Mouse (Mus musculus) frontal cortex, adult 2 months (tissue): Measurements from ENCODE around the gene Slc6a19. TPM values are rescaled to one million over a fixed set of nuclear protein-coding genes. Genes with fewer than 3 reads are reported as not detected.

ENCODE experiments used
- DNase-seq, 2 experiments: peaks; one replicate each; pipeline ENCODE4 v3.0.0; 2022; ENCODE audit warnings: low spot score in 1 of 2; ENCODE audit errors: extremely low spot score in 1 of 2
- polyA plus RNA-seq: library from polyadenylated mRNA; depleted of rRNA; stranded (reverse); fragments of >200 nt; gene quantifications from 2 replicates; pipeline ENCODE4 v1.2.3, GENCODE M21; 2012; rRNA removed

Gene Slc6a19
- polyA plus RNA-seq, 1 experiment = 0.18 TPM

- no peak for DNase-seq
Observed at GRCm38 (mm10) chr13:73679311-73679710, 25.4 kb downstream of the Slc6a19 start.

- no peak for DNase-seq
Observed at GRCm38 (mm10) chr13:73677853-73678252, 26.8 kb downstream of the Slc6a19 start, which contains the start of gene Slc6a18. Gene Slc6a18, minus strand, starts transcription at chr13:73678023.

GRCm38 (mm10) chr13:73675161-73675560 is 29.5 kb downstream of the Slc6a19 start:
- DNase-seq = no peak

- DNase-seq = no peak
Observed at GRCm38 (mm10) chr13:73660163-73660695, 44.4 kb downstream of the Slc6a19 start.

- no peak for DNase-seq
Observed at GRCm38 (mm10) chr13:73658953-73659352, 45.7 kb downstream of the Slc6a19 start.

GRCm38 (mm10) chr13:73654976-73655375 is 49.7 kb downstream of the Slc6a19 start:
- DNase-seq = no peak

GRCm38 (mm10) chr13:73653266-73653665 is 51.4 kb downstream of the Slc6a19 start:
- DNase-seq = no peak

GRCm38 (mm10) chr13:73646397-73647087 is 58.1 kb downstream of the Slc6a19 start:
- peak; percentile 29 to 75 for DNase-seq

GRCm38 (mm10) chr13:73641296-73641695 is 63.4 kb downstream of the Slc6a19 start:
- no peak for DNase-seq

GRCm38 (mm10) chr13:73637826-73638225 is 66.8 kb downstream of the Slc6a19 start:
- DNase-seq = no peak

GRCm38 (mm10) chr13:73631837-73632236 is 72.8 kb downstream of the Slc6a19 start:
- no peak for DNase-seq

Other genes starting within 250 kb of the Slc6a19 start
- 33.4 and 44.2 TPM in 2 replicates for gene Lpcat1, start 237.7 kb downstream of the Slc6a19 start, polyA plus RNA-seq
- 3.5 and 4.0 TPM in 2 replicates for gene Slc6a3, start 168.1 kb downstream of the Slc6a19 start, polyA plus RNA-seq
- 128 and 135 TPM in 2 replicates for gene Clptm1l, start 100.9 kb downstream of the Slc6a19 start, polyA plus RNA-seq
- 1.3 and 3.4 TPM in 2 replicates for gene Tert, start 78.0 kb downstream of the Slc6a19 start, polyA plus RNA-seq
- gene Slc6a18, start 26.8 kb downstream of the Slc6a19 start, polyA plus RNA-seq = 0.04 TPM in 1 of 2 replicates, not detected in the other
- gene Slc12a7, start 28.2 kb upstream of the Slc6a19 start, polyA plus RNA-seq = 6.4 and 6.7 TPM in 2 replicates
- gene Nkd2, start 142.8 kb upstream of the Slc6a19 start, polyA plus RNA-seq = 4.7 and 5.7 TPM in 2 replicates
- 0.84 and 1.2 TPM in 2 replicates for gene Trip13, start 232.9 kb upstream of the Slc6a19 start, polyA plus RNA-seq
- gene Brd9, start 232.9 kb upstream of the Slc6a19 start, polyA plus RNA-seq = 114 and 124 TPM in 2 replicates